Mouse (Mus musculus): ENCODE data around the gene Zcchc7. TPM values are rescaled to one million over a fixed set of nuclear protein-coding genes. Genes with fewer than 3 reads are reported as not detected.

Gene Zcchc7
- polyA plus RNA-seq, 1 experiment from 2014 or later = 36.5 TPM

GRCm38 (mm10) chr4:44948314-44948713 is 192.6 kb downstream of the Zcchc7 start:
- H3K9ac ChIP-seq = no peak overlapping the region
- 88% methylated on average over 1 of the region's 1 CpGs for WGBS
- no peak overlapping the region for H3K4me2 ChIP-seq
- H3K27ac ChIP-seq (replicated peaks) = no peak overlapping the region
- H3K9me3 ChIP-seq = no peaks in the 10 kb centered on the region
- no peaks in the 10 kb centered on the region for H3K27me3 ChIP-seq
- no peaks in the 10 kb centered on the region for H3K36me3 ChIP-seq
- no peak for ATAC-seq (ENCODE audit: low read depth)
- no peak overlapping the region for H3K4me3 ChIP-seq
- no peaks in the 10 kb centered on the region for H3K4me1 ChIP-seq (replicated peaks)

- Histone ChIP-seq H3K4me3 (no peak overlapping the region), H3K9ac (no peak overlapping the region), H3K36me3 (no peaks in the 10 kb centered on the region), H3K4me1 (replicated peaks) (no peaks in the 10 kb centered on the region), H3K27me3 (no peaks in the 10 kb centered on the region), H3K9me3 (no peaks in the 10 kb centered on the region), H3K27ac (replicated peaks) (no peak overlapping the region), H3K4me2 (no peak overlapping the region)
- 75% methylated on average over 9 of the region's 9 CpGs for WGBS
- ATAC-seq (ENCODE audit: low read depth) = no peak
Measured at GRCm38 (mm10) chr4:44953041-44953440, 197.4 kb downstream of the Zcchc7 start.

GRCm38 (mm10) chr4:44958776-44959175 is 203.1 kb downstream of the Zcchc7 start:
- Histone ChIP-seq H3K9me3 (no peaks in the 10 kb centered on the region), H3K4me1 (replicated peaks) (no peaks in the 10 kb centered on the region), H3K27ac (replicated peaks) (no peak overlapping the region), H3K27me3 (no peaks in the 10 kb centered on the region), H3K4me2 (no peak overlapping the region), H3K36me3 (no peaks in the 10 kb centered on the region), H3K9ac (no peak overlapping the region), H3K4me3 (no peak overlapping the region)
- whole genome bisulfite sequencing = 90% methylated on average over 9 of the region's 9 CpGs
- no peak for ATAC-seq (ENCODE audit: low read depth)

DNA sequence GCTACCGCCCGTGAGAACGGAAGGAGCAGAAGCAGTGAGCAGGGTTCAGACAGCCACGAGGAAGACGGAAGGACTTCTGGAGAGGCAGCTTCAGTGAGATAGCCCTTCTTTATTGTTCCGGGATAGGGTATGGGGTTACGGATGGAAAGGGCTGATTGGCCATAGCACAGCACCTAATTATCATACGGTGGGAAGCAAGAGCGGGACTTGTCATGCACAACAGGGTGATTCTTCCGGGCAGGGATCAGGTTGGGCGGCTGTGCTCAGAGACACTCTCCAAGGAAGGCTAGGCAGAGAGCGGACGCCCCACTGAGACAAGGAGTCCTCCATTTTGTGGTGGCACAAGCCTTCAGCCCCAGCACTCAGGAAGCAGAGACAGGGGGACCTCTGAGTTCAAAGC is 203.5 kb downstream of the Zcchc7 start:
- Histone ChIP-seq H3K27ac (replicated peaks) (no peak overlapping the region), H3K9ac (no peak overlapping the region), H3K9me3 (no peaks in the 10 kb centered on the region), H3K4me1 (replicated peaks) (no peaks in the 10 kb centered on the region), H3K4me2 (no peak overlapping the region), H3K36me3 (no peaks in the 10 kb centered on the region), H3K27me3 (no peaks in the 10 kb centered on the region), H3K4me3 (no peak overlapping the region)
- ATAC-seq (ENCODE audit: low read depth) = no peak
- 90% methylated on average over 13 of the region's 13 CpGs for WGBS

- Histone ChIP-seq H3K27me3 (no peaks in the 10 kb centered on the region), H3K4me3 (no peak overlapping the region), H3K9ac (no peak overlapping the region), H3K4me1 (replicated peaks) (no peaks in the 10 kb centered on the region), H3K36me3 (no peaks in the 10 kb centered on the region), H3K27ac (replicated peaks) (no peak overlapping the region), H3K9me3 (no peaks in the 10 kb centered on the region), H3K4me2 (no peak overlapping the region)
- 79% methylated on average over 11 of the region's 11 CpGs for WGBS
- ATAC-seq (ENCODE audit: low read depth) = no peak
Measured at GRCm38 (mm10) chr4:44963156-44963555, 207.5 kb downstream of the Zcchc7 start.

GRCm38 (mm10) chr4:44965175-44965574 is 209.5 kb downstream of the Zcchc7 start:
- WGBS = 90% methylated on average over 2 of the region's 2 CpGs
- Histone ChIP-seq H3K9me3 (no peaks in the 10 kb centered on the region), H3K27ac (replicated peaks) (no peak overlapping the region), H3K4me3 (no peak overlapping the region), H3K4me2 (no peak overlapping the region), H3K27me3 (no peaks in the 10 kb centered on the region), H3K36me3 (no peaks in the 10 kb centered on the region), H3K4me1 (replicated peaks) (no peaks in the 10 kb centered on the region; the same call in 1 of the 2 replicates), H3K9ac (no peak overlapping the region)
- no peak for ATAC-seq (ENCODE audit: low read depth)

- Histone ChIP-seq H3K36me3 (no peaks in the 10 kb centered on the region), H3K4me2 (no peak overlapping the region), H3K9ac (no peak overlapping the region), H3K9me3 (no peaks in the 10 kb centered on the region), H3K4me1 (replicated peaks) (no peaks in the 10 kb centered on the region; the same call in 1 of the 2 replicates), H3K27me3 (no peaks in the 10 kb centered on the region), H3K4me3 (no peak overlapping the region), H3K27ac (replicated peaks) (no peak overlapping the region)
- WGBS = 85% methylated on average over 3 of the region's 3 CpGs
- ATAC-seq (ENCODE audit: low read depth) = no peak
Measured at GRCm38 (mm10) chr4:44965736-44966135, 210.1 kb downstream of the Zcchc7 start.

- Histone ChIP-seq H3K9me3 (no peaks in the 10 kb centered on the region), H3K9ac (no peak overlapping the region), H3K36me3 (no peaks in the 10 kb centered on the region), H3K4me1 (replicated peaks) (no peaks in the 10 kb centered on the region; the same call in 1 of the 2 replicates), H3K4me3 (no peak overlapping the region), H3K27ac (replicated peaks) (no peak overlapping the region), H3K4me2 (no peak overlapping the region), H3K27me3 (no peaks in the 10 kb centered on the region)
- 88% methylated on average over 8 of the region's 8 CpGs for WGBS
- no peak for ATAC-seq (ENCODE audit: low read depth)
Measured at GRCm38 (mm10) chr4:44967402-44967801, 211.7 kb downstream of the Zcchc7 start.

DNA sequence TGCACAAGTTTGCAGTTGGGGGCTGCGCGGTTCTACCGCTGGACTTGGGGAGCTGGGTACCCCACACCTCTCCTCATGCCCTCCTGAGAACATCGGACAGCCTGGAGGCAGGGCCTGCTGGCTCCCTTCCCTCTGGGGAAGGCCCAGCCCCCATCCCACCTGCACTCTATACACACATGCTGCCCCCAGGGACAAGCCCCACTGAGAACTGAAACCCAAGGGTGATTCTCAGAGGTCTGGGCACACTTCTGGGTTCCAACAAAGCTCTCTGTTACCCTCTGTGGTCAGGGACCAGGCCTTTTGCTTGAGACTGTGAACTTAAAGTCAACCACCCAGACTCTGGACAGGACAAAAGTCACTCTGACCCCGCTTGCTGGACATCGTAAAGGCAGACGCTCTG is 214.4 kb downstream of the Zcchc7 start:
- WGBS = 90% methylated on average over 7 of the region's 7 CpGs
- Histone ChIP-seq H3K4me3 (no peak overlapping the region), H3K27me3 (no peaks in the 10 kb centered on the region), H3K9me3 (no peaks in the 10 kb centered on the region), H3K4me1 (replicated peaks) (peaks cover 8% of the 10 kb centered on the region), H3K9ac (no peak overlapping the region), H3K4me2 (no peak overlapping the region), H3K27ac (replicated peaks) (no peak overlapping the region), H3K36me3 (no peaks in the 10 kb centered on the region)
- ATAC-seq (ENCODE audit: low read depth) = no peak

DNA sequence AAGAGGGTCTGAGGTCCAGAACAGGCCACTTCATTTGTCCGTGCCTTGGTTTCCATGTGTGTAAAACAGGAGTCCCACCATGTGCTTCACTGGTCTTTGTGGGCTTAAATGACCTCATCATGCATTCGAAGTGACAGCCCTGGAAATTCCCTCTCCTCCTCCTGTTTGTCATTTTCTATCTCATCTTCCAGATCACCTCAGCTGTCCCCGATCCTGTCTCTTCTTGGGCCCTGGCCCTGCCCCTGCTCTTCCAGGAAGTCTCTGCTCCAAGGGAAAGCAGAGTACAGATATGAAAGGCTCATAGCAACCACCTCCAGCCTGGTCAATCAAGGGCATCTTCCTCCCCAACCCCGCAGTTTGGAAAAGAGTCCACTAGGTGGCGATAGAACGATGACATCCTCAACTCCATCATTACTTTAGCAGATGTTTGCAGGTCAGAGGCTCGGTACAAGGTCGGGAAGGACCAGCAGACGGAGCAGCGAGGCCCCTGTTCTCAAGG is 215.0 kb downstream of the Zcchc7 start:
- no peaks in the 10 kb centered on the region for H3K27me3 ChIP-seq
- H3K9ac ChIP-seq = no peak overlapping the region
- 23% methylated on average over 10 of the region's 10 CpGs for WGBS
- H3K36me3 ChIP-seq = no peaks in the 10 kb centered on the region
- no peak overlapping the region for H3K4me2 ChIP-seq
- no peaks in the 10 kb centered on the region for H3K9me3 ChIP-seq
- peaks cover 8% of the 10 kb centered on the region for H3K4me1 ChIP-seq (replicated peaks)
- no peak overlapping the region for H3K4me3 ChIP-seq
- ATAC-seq (ENCODE audit: low read depth) = no peak
- no peak overlapping the region for H3K27ac ChIP-seq (replicated peaks)

- ATAC-seq (ENCODE audit: low read depth) = no peak
- Histone ChIP-seq H3K9me3 (no peaks in the 10 kb centered on the region), H3K9ac (no peak overlapping the region), H3K27me3 (no peaks in the 10 kb centered on the region), H3K27ac (replicated peaks) (no peak overlapping the region), H3K4me1 (replicated peaks) (peaks cover 8% of the 10 kb centered on the region), H3K4me2 (peak overlapping the region; percentile 40), H3K4me3 (no peak overlapping the region), H3K36me3 (no peaks in the 10 kb centered on the region)
- whole genome bisulfite sequencing = 16% methylated on average over 9 of the region's 9 CpGs
Measured at GRCm38 (mm10) chr4:44973450-44973849, 217.8 kb downstream of the Zcchc7 start.

DNA sequence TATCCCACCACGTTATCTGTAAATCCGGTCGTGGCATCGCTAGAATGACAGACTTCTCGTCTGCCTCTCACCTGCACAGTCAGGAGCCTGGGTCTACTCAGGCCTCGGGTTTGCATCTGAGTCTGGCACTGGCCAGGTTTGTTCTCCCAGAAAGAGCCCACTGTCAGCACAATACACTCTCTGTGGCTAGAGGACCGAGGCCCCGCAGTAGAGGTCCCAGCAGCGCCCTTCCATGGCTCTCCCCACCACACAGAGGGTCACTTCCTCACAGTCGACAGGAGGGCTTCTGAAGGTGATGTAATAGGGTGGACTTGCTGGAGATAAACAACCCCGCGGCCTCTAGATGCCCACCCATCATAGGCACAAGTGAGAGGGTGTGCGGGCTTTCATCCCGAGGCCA is 218.2 kb downstream of the Zcchc7 start:
- Histone ChIP-seq H3K4me1 (replicated peaks) (peaks cover 8% of the 10 kb centered on the region), H3K36me3 (no peaks in the 10 kb centered on the region), H3K27me3 (no peaks in the 10 kb centered on the region), H3K4me2 (peak overlapping the region; percentile 40), H3K4me3 (no peak overlapping the region), H3K27ac (replicated peaks) (no peak overlapping the region), H3K9me3 (no peaks in the 10 kb centered on the region), H3K9ac (no peak overlapping the region)
- ATAC-seq (ENCODE audit: low read depth) = no peak
- 62% methylated on average over 14 of the region's 14 CpGs for WGBS

DNA sequence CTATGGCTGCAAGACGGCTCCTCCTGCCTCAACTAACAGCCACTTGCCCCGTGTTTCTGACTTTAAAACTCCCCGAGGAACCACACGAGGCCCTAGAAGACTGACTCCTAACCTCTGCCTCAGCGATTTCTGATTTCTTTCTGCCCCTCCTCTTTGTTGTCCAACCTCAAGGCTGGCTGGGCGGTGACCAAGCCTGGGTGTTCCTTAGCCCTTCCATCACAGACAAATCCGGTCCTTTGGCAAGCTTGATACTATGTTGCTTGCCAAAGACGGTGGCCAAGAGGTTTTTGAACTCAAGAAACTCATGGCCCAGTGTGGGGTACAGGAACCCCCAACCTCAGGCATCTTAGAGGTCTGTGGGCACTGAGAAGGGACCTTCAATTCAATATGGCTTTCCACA is 218.7 kb downstream of the Zcchc7 start:
- H3K9ac ChIP-seq = no peak overlapping the region
- ATAC-seq (ENCODE audit: low read depth) = no peak
- H3K36me3 ChIP-seq = no peaks in the 10 kb centered on the region
- no peak overlapping the region for H3K4me2 ChIP-seq
- H3K4me1 ChIP-seq (replicated peaks) = peaks cover 8% of the 10 kb centered on the region
- H3K4me3 ChIP-seq = no peak overlapping the region
- WGBS = 80% methylated on average over 8 of the region's 8 CpGs
- H3K27ac ChIP-seq (replicated peaks) = no peak overlapping the region
- no peaks in the 10 kb centered on the region for H3K9me3 ChIP-seq
- no peaks in the 10 kb centered on the region for H3K27me3 ChIP-seq

Measured in neural tube, embryonic 13.5 days (tissue).